Mouse (Mus musculus) adrenal gland, adult 18-20 months (tissue): Measurements from ENCODE around the gene Acin1. TPM values are rescaled to one million over a fixed set of nuclear protein-coding genes. Genes with fewer than 3 reads are reported as not detected.

Experiments
- DNase-seq, 2 experiments: peaks; one replicate each; pipeline ENCODE4 v3.0.0; 2021 to 2022; ENCODE audit warnings: low spot score in 2 of 2
- long read RNA-seq, 2 experiments: library from polyadenylated mRNA; stranded (forward); transcript quantifications; one replicate each; pipeline ENCODE4 v2.0.0; 2021
- total RNA-seq, 2 experiments: library from RNA; stranded (reverse); gene quantifications; 1 replicate in 1 of 2; 2 replicates in 1 of 2; pipeline ENCODE4 v1.2.3; 2021

Gene Acin1
- 100 to 1,000 TPM; 162 to 171 TPM for total RNA-seq
- long read RNA-seq, experiment 1, full-length matches to known transcripts, result 9 of 26 reads
- long read RNA-seq, experiment 1, partial matches to known transcripts, result 2 of 26 reads
- long read RNA-seq, experiment 1, other reads (novel, unspliced or antisense), result 15 of 26 reads
- long read RNA-seq, experiment 2, partial matches to known transcripts, result 28 of 48 reads
- long read RNA-seq, experiment 2, other reads (novel, unspliced or antisense), result 17 of 48 reads

DNA sequence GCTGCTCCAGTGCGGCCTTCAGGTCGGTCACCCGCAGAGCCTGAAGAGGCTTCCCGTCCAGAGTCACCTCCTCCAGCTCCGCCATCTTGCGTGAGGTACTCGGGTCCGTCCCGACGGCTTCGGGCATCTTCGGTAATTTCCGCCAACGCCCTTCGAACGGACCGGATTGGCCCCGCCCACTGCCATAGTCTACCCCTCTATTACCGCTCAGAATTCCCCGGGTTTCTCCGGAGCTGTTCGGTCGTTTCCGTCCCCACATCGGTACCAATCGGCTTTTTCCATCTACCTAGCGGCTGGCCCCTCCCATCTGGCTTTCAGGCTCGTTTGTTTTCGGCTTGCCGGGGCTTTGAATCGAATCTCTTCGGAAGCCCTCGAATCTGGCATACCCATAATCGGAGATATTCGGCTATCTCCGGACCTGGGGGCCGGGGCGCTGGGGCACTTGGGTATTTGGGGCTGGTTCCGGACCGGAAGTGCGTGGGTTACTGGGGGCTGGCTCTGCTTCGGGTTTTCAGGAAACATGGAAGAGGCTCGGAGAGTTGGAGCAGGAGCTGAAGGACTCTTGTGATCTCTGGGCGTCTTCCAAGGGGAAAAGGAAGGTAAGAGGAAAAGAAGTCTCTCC is at the start of gene Acin1:
Gene Acin1, minus strand, starts transcription at position 410 of the 622 bp plus-strand sequence.
- DNase-seq, result peak; percentile 100

DNA sequence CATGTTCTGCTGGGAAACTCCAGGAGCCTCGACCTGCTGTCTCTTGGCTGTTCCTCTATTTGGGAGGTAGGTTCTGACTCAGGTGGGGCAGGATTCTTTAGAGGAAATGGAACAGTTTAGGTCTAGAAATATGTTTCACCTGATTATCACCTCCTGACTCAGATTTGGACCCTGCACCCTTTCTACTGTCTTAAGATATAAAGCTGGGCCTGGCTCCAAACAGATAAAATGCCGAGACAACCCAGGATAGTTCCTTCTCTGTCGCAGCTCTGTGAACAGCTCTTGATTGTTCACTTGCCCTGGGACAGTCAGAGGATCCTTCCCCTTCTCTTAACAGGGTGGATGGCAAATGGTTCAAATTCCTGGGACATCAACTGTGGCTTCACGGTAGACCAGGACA is 48.5 kb upstream of the Acin1 start:
- DNase-seq, result no peak

DNA sequence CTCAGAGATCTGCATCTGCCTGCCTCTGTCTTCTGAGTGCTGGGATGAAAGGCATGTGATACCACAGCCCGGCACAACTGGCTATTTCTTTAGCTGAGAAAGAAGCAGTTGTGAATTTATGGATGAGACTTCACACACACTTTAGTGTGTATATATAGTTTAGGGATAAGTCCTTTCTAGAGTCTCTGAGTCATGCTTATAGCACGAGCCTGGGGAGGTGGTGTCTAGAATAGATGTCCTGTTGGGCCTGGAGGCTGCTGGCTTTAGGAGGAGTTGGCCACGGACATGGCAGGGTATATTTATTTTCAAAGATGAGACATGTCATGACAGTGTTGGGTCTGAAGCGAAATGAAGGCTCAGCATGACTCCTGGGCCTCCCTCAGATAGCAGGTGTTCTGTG is 47.3 kb upstream of the Acin1 start:
- no peak for DNase-seq

DNA sequence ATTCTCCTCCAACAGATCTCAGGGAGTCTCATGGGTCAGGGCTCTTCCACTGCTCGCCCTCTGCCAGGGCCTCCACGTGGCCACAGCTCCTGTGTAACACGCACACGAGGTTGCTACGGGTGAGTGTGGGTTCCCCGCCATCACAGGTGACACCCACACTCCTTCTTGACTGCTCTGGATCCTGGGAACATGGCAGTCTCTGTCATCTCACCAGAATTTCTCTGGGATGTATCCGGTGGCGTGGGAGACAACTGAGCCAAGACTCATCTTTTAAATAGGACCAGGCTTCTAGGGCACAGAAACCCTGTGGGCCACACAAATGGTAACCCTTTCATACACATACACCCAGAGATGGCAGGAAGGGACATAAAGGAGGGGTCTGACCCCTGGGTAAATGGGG is 45.5 kb upstream of the Acin1 start:
- DNase-seq, result no peak

DNA sequence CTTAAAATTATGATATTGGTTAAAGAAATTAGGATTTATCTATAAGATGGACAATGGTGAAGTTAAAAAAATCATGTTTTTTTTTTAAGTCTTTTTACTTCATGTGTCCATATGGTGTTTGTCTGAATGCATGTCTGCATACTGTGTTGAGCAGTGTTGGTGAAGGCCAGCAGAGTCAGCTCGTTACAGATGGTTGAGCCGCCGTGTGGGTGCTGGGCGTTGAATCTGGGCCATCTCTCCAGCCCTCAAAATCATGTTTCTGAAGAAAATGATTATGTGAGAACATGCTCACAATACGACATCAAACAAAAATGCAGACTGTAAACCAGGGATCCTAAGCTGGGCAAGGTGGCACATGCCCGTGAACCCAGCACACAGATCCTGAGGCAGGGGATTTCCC is 43.6 kb upstream of the Acin1 start:
- no peak for DNase-seq

DNA sequence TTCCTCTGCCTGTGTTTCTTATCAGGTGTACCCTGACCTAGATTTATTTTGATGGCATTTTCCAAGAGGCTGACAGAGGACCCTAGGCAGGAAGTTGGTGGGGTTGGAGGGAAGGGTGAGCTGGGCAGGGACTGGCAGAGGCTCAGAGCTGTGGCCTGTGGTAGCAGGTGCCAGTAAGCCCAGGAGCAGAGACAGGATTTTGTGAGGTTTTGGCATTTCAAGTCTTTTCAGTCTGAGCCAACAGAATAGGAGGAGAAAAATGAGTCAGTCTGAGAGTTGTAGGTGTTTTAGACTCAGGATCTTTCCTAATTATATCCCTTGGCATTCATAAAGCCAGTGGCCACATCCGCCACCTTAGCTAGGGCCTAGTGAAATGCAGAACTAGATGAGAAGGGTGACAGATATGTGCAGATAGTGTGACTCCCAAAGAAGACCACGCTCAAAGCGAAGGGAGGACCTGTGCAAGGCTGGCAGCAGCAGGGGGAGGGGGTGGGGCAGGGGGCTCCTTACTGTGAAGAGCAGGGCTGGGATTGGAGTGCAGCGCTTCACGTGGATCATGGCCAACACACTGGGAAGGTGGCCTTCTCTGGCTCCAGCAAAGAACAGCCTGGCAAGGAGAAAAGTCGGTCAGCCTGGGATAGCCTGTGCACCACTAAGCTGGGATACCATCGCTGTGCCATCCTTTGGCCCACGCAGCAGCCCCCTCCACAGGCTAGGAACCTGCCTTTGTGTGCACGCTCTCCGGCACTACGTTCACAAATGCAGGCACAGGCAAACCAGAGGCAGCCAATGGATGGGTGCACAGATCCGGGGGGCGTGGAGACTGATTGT is 42.3 kb upstream of the Acin1 start:
- no peak for DNase-seq

DNA sequence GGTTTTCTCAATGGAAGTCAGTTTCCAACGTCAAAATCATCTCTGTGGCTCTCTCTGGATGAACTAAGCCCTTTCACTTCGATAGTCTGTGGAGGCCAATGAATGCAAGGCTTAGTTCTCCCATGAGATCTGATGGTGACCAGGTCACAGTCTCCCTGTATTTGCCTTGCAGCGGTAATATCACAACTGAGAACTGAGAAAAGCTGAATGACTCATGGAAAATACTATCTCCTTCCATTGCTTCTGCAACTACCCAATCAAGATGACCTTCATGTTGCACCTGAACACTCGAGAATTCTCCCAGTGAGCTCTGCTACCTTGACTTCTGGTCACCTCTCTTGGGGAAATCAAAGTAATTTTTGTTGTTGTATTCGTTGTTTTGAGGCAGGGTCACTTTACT is 40.8 kb upstream of the Acin1 start:
- DNase-seq, result no peak

DNA sequence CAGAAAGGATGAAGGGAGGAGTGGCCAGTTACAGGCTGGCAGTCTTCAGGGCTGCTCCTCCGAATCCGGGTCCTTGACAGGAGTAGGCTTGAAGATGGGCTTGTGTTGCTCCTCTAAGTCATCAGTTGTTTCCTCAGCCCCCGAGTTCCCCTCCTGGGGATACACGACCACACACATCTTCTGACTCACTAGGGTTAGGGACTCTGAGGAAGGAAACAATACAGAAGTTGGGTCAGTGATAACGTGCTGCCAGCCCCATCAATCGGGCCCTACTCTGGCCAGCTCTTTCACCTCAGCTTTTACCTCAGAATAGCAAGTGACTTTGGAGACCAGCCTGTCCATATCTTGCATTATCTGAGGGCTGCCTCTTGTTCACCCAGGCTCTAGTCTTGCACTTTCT is 37.3 kb upstream of the Acin1 start:
- DNase-seq, result no peak

DNA sequence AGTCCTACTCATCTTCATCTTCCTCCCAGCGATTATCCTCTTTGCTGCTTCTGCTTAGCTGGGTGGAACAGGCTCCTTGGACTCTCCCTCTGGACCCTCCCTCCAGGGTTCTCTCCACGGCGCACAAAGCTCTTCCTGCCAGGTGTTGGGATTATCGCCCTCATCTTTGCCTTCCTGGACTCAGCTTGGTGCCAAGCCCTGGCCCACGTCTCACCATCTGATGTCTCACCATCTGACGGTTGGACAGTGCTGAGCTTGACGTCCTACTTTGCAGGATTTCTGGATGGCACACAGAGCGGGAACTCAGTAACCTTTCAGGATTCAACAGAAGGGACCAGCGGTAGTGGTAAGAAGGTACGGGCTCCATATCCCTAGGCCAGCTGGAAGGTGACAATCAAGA is 35.0 kb upstream of the Acin1 start:
- no peak for DNase-seq

DNA sequence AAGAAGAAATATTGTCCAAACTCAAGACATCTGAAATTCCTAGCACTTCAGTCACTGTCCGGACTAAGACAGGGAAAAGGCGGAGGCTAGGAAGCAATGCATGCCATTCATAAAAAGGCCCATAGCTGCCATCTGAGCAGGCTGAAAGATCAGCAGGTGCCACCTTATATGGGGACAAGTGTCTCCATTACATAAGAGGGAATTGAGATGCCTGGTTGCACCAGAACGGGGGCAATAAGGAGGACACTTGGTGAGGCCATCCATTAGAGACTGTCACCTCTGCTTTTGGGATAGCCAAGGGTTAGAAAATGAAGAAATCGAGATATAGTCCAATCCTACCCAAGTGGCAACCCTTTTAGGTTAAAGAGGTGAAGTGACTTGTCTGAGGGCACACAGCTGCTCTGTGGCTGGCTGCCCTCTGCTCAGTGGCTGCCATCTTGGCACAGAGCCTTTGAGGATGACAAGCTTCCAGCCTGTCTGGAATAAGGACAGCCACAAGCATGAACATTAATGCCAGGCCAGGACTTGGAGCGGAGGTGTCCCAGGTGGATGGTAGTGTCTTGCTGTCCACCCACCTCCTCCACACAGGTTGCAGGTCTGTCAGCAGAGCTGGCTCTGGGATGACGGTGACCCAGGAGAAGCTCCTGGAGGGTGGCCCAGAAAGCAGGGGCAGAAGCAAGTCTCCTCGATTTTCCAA is 34.1 kb upstream of the Acin1 start:
- no peak for DNase-seq

DNA sequence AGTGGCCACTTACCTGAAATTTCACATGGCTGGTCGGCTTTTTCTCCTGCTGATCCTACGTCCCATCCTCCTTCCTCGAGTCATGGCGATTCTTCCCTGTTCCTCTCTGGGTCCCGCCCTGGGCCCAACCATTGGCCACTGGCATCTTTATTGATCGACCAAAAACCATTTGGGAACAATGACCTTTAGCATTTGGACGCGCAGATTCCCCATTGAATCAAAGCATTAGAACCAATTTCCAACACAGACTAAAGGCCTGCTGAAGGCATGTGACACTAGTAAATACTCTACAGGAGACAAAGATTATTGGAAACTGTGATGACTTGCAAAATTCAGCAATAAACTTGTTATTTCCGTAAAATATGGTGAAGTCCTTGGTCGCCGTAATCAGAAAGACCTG is 33.3 kb upstream of the Acin1 start:
- DNase-seq, result no peak

DNA sequence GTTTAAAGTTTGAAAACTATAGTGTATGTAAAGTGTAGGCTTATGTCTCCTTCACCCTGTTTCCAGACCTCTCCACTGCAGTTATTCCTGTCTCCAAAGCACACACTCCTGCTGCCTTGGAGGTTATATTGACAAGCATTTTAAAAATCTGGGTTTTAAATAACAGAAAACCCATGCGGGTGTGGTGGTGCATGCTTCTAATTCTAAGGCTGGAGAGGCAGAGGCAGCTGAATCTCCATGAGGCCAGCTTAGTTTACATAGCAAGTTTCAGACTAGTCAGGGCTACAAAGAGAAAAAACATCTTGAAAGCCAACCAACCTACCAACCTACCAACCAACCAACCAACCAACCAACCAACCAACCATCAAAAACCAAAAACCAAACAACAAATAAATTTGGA is 28.7 kb upstream of the Acin1 start:
- DNase-seq, result no peak

DNA sequence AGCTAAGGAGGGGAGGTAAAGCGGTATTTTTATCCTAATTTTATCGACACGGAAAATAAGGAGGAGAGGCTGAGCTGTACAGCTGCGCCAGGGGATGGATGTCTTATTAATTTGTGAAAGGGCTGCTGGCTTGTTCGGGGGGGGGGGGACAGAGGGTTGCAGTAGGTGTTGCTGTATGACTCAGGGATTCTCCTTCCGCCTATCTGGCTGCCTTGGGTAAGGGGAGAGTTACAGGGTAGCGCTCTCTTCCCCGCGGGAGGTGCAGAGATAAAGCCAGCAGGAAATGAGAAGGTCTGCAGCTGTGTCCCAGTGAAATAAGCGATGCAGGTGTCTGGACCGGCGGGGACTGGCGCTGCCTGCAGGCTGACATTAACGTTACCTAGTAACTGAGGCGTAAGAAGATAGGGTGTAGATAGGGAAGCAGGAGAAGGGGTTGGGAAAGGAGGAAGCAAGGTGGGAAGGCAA is 27.9 kb upstream of the Acin1 start:
- DNase-seq, result no peak

DNA sequence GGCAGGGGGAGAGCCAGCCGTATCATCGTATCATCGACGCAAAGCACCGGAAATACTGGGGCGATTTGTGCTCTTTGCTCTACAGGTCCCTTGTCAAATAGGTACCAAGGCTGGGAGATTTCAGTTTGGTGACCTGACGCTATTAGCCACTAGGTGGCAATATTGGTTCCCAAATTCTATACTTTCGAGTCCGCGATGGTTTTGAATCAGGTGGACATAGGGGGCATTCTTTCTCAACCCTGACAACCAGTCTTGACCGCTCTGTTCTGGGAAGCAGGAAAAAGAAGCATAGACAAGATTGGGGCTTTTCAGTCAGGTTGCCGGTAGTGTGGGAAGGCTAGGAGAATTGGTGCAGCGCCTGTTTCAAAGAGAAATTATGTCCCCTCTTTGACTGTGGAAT is 27.4 kb upstream of the Acin1 start:
- peak; percentile 52 to 67 for DNase-seq

DNA sequence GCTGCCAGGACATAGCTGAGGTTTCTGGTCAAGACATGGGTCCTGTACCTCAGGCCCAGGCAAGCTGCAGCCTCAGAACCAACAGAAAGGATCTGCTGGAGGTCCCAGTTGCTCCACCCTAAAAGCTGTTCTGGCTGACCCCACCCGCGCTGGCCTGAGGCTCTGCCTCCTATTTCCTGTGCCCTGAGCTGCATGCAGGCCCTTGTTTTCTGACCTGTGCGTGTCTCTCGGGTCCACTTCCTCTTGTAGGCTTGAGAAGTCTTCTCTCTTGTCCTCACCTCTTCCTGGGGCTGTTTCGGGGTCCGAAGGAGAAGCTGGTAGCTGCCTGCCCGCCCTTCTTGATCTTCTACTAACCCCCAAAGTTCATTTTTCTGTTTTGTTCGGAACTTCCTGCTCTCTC is 26.1 kb upstream of the Acin1 start:
- no peak for DNase-seq

DNA sequence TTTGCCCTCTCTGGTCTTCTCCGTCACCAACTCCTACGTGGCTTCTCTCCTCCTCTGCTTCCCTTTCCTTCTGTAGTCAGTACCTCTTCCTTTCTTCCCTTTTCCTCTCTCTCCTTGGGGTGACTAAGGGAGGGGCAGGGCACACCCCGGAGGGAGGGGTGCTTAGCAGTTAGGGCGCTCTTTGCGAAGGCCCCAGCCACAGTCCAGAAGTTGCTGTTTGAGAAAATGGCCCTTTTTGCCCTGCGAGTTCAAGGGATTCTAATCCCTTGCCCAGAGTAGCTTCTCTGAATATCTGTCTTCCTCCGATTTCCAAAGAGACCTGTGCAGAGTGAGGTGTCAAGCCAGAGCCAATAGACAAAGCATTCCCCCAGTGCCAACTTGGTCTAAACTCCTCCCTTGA is 25.3 kb upstream of the Acin1 start, which contains the start of gene Cebpe:
Gene Cebpe, minus strand, starts transcription at position 101 of the 400 bp plus-strand sequence.
- DNase-seq, result no peak

DNA sequence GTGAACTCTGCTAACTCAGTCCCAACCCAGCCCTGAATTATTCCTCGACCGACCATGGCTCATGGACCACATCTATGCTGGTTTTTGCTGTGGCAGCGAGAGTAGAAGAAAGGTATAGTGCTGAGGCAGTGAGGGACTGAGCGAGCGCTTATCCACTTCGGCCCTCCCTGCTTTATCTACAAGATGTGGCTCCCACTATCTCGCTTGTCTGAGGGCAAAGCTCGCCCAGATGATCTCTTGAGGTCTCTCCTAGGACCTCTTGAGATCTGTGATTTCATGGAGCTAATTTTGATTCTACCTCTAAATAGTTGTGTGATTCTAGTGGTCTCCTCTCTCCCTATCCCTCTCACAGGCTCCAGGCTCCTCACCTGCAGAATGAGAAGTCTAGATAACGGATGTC is 22.3 kb upstream of the Acin1 start:
- no peak for DNase-seq

DNA sequence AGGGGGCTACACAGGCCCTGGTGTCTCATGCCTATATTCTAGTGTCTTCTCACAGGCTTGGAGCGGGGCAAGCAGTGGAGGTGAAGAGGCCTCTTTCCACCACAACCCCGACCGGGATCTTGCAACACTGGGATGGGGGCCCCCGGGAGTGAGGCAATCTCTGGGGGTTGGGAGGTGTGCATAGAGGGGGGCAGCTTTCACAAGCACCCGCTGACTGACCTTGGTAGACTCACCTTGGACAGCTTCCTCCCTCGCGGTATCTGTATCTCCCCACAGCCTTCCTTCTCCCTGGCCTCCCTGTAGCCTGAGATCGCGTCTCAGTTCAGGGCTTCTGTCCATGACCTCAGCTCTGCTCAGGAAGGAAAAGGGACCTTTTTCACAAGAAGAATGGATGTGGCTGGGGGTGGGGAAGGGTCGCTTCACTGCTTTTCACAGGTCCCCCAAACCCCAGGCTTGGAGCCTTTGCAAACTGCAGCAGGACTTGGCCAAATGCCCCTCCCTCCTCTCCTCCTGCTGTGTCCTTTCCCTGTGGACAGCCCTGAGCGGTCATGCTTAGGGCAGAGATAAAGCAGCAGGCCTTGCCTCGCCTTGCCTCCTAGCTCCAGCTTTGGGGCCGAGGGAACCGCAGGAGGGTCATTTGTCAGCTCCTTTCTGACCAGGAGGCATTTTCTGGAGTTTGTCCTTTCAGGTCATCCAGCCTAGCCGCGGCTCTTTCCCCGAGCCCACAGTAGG is 20.0 kb upstream of the Acin1 start:
- DNase-seq, result no peak

DNA sequence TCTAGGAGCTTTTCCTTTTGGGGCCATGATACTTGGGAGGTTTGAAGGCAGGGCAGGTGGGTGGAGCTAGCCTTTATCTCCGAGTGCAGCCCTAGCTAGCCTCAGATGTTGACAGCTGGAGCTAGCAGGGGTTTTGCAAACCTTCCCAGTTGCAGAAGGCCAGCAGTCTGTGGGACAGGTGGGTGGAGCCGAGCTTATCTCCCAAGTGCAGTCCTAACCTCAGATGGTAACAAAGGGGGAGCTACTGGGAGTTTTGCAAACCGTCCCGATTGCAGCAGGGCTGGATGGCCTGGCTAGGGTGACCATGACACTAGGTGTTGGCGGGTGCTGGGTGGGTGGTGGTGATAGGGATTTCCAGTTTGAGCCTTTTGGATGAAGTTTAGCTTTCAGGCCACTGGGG is 19.1 kb upstream of the Acin1 start:
- DNase-seq, result no peak

DNA sequence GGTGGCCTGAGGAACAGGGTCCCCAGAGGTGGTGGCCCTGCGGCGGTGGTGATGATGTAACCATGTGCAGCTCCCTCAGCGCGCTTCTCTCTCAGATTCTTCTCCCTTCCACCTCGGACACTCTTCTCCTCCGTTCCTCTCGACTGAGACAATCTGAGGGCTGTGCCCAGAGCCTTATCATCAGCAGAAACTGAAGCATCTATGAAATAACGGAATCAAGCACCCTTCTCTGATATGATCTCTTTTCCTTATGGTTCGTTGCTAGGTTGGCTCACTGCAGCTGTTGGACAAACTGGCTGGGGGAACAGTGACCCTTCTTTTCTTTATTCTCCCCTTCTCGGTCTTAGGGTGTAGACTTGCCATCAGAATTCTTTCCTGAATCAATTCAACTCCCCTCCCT is 16.5 kb upstream of the Acin1 start:
- no peak for DNase-seq

DNA sequence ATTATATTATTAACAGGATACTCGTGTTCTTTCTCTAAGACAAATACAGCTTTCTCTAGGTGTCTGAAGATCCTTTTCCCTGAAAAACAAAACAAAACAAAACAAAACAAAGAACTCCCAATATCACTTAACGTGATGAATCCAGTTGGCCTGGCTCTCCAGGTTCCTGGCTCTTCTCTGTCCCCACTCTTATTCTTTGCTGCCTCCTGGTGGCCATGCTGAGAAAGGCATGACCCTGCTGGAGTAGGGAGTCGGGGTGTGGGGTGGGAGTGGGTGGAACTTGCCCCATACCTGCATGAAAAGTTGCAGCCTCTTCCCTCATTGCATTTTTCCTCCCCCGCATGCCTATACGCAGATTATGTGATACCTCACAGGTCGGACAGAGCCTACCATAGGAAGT is 14.6 kb upstream of the Acin1 start:
- DNase-seq, result peak; percentile 81 to 84
